Mouse (Mus musculus) cortical plate, adult 2 months (tissue): ENCODE results near the gene 1700016H13Rik.

Experiments used
- CTCF ChIP-seq: fragments of 200-500 bp; IDR thresholded peaks from 2 replicates; pipeline ENCODE4 v1.5.1; 2011; ENCODE audit warnings: mild to moderate bottlenecking, control low read depth, low read length; ENCODE audit not compliant: insufficient read depth; ENCODE audit errors: extremely low read depth
- POLR2A ChIP-seq: fragments of 200-500 bp; IDR thresholded peaks from 2 replicates; pipeline ENCODE4 v1.6.1; 2011; ENCODE audit warnings: mild to moderate bottlenecking, low read length, control low read depth; ENCODE audit not compliant: insufficient read depth; ENCODE audit errors: extremely low read depth

- TF ChIP-seq POLR2A (no peak), CTCF (no peak)
These were observed 43.7 kb upstream of the 1700016H13Rik start for GRCm38 (mm10) chr5:103699537-103699936.
